Mouse (Mus musculus) small intestine, adult 2 months (tissue): ENCODE data around the gene Atp9a. TPM values are rescaled to one million over a fixed set of nuclear protein-coding genes. Genes with fewer than 3 reads are reported as not detected.

Experiments
- H3K27ac ChIP-seq: fragments of 200-500 bp; 2 replicates; pipeline ENCODE4 v1.5.1; 2012; ENCODE audit warnings: low read depth, low read length, control low read depth, inconsistent platforms; ENCODE audit not compliant: insufficient read depth
- H3K27me3 ChIP-seq: fragments of 200-500 bp; 2 replicates; pipeline ENCODE4 v1.6.1; 2012; ENCODE audit warnings: mild to moderate bottlenecking, moderate library complexity, low read length, inconsistent platforms; ENCODE audit not compliant: control insufficient read depth, insufficient read depth
- H3K36me3 ChIP-seq: fragments of 200-500 bp; 2 replicates; pipeline ENCODE4 v1.6.1; 2012; ENCODE audit warnings: mild to moderate bottlenecking, low read length, control low read depth, inconsistent platforms; ENCODE audit not compliant: control insufficient read depth, insufficient read depth
- H3K4me1 ChIP-seq: fragments of 200-500 bp; 2 replicates; pipeline ENCODE4 v1.6.1; 2012; ENCODE audit warnings: low read length, inconsistent platforms, mixed read lengths; ENCODE audit not compliant: control insufficient read depth, insufficient read depth, insufficient read length
- H3K4me3 ChIP-seq: fragments of 200-500 bp; 2 replicates; pipeline ENCODE4 v1.5.1; 2012; ENCODE audit warnings: low read depth, mild to moderate bottlenecking, control low read depth, inconsistent platforms, low read length, moderate library complexity
- CTCF ChIP-seq: fragments of 200-500 bp; IDR thresholded peaks from 2 replicates; pipeline ENCODE4 v1.5.1; 2012; ENCODE audit warnings: low read depth, mild to moderate bottlenecking, control low read depth, inconsistent platforms, low read length, moderate library complexity, mixed read lengths; ENCODE audit not compliant: insufficient replicate concordance, insufficient read length; ENCODE audit errors: extremely low read depth
- POLR2A ChIP-seq: fragments of 200-500 bp; IDR thresholded peaks from 2 replicates; pipeline ENCODE4 v1.6.1; 2012; ENCODE audit warnings: low read depth, mild to moderate bottlenecking, control low read depth, inconsistent platforms, low read length, moderate library complexity
- WGBS: fragments of 180-500 bp; shearing (Covaris S2); methylation state at CpG from one replicate; pipeline ENCODE4 v1.1.7; 2018; 5-methylcytosine and 5-hydroxymethylcytosine counted together
- polyA plus RNA-seq: library from polyadenylated mRNA; depleted of rRNA; stranded (reverse); fragments of >200 nt; gene quantifications from 2 replicates; pipeline ENCODE4 v1.2.3, GENCODE M21; 2012

The Atp9a gene
- polyA plus RNA-seq, 1 experiment: 196 TPM

GRCm38 (mm10) chr2:168740496-168740895 lies 1.7 kb downstream of the Atp9a start:
- Histone ChIP-seq H3K27me3 (no peaks in the 10 kb centered on the region), H3K36me3 (no peaks in the 10 kb centered on the region), H3K27ac (peak overlapping the region; percentile 66), H3K4me3 (peak overlapping the region; percentile 36), H3K4me1 (peaks cover 6% of the 10 kb centered on the region; the same call in 1 of the 2 replicates)
- TF ChIP-seq CTCF (no peak), POLR2A (no peak)
- WGBS: 36% methylated on average over 10 of the region's 10 CpGs

- no peak overlapping the region for H3K4me3 ChIP-seq
- H3K36me3 ChIP-seq: no peaks in the 10 kb centered on the region
- no peak overlapping the region for H3K27ac ChIP-seq
- H3K27me3 ChIP-seq: no peaks in the 10 kb centered on the region
- 86% methylated on average over 1 of the region's 1 CpGs for WGBS
- H3K4me1 ChIP-seq: peaks cover 17% of the 10 kb centered on the region
- TF ChIP-seq POLR2A (no peak), CTCF (no peak)
Measured at GRCm38 (mm10) chr2:168738854-168739253, 3.4 kb downstream of the Atp9a start.

- WGBS: 83% methylated on average over 10 of the region's 10 CpGs
- no peak overlapping the region for H3K27ac ChIP-seq
Measured at GRCm38 (mm10) chr2:168737878-168738277, 4.3 kb downstream of the Atp9a start.

GRCm38 (mm10) chr2:168734023-168734422 lies 8.2 kb downstream of the Atp9a start:
- peak overlapping the region; percentile 74 for H3K27ac ChIP-seq
- 11% methylated on average over 11 of the region's 11 CpGs for WGBS

More at GRCm38 (mm10) chr2:168737878-168738277, 4.3 kb downstream of the Atp9a start:
- no peak overlapping the region for H3K4me3 ChIP-seq
- no peak for TF ChIP-seq POLR2A
- TF ChIP-seq CTCF: no peak
- peaks cover 17% of the 10 kb centered on the region for H3K4me1 ChIP-seq
- no peaks in the 10 kb centered on the region for H3K36me3 ChIP-seq
- H3K27me3 ChIP-seq: no peaks in the 10 kb centered on the region

GRCm38 (mm10) chr2:168731258-168731657 lies 11.0 kb downstream of the Atp9a start:
- peaks cover 14% of the 10 kb centered on the region for H3K4me1 ChIP-seq
- H3K36me3 ChIP-seq: no peaks in the 10 kb centered on the region
- WGBS: 95% methylated on average over 8 of the region's 8 CpGs
- no peak for TF ChIP-seq POLR2A
- TF ChIP-seq CTCF: no peak
- no peak overlapping the region for H3K4me3 ChIP-seq
- no peaks in the 10 kb centered on the region for H3K27me3 ChIP-seq
- no peak overlapping the region for H3K27ac ChIP-seq

More at GRCm38 (mm10) chr2:168734023-168734422, 8.2 kb downstream of the Atp9a start:
- Histone ChIP-seq H3K36me3 (no peaks in the 10 kb centered on the region), H3K4me1 (peaks cover 13% of the 10 kb centered on the region), H3K27me3 (no peaks in the 10 kb centered on the region), H3K4me3 (peak overlapping the region; percentile 58)
- no peak for TF ChIP-seq CTCF
- no peak for TF ChIP-seq POLR2A

- Histone ChIP-seq H3K27ac (no peak overlapping the region), H3K36me3 (no peaks in the 10 kb centered on the region), H3K4me3 (no peak overlapping the region), H3K4me1 (peaks cover 8% of the 10 kb centered on the region), H3K27me3 (no peaks in the 10 kb centered on the region)
- no peak for TF ChIP-seq POLR2A
- TF ChIP-seq CTCF: no peak
- 83% methylated on average over 12 of the region's 12 CpGs for WGBS
Measured at GRCm38 (mm10) chr2:168729736-168730135, 12.5 kb downstream of the Atp9a start.

GRCm38 (mm10) chr2:168728045-168728444 lies 14.2 kb downstream of the Atp9a start:
- H3K4me1 ChIP-seq: peaks cover 8% of the 10 kb centered on the region
- H3K4me3 ChIP-seq: no peak overlapping the region
- TF ChIP-seq POLR2A: no peak
- TF ChIP-seq CTCF: no peak
- H3K36me3 ChIP-seq: no peaks in the 10 kb centered on the region
- WGBS: 64% methylated on average over 12 of the region's 12 CpGs
- no peak overlapping the region for H3K27ac ChIP-seq
- no peaks in the 10 kb centered on the region for H3K27me3 ChIP-seq
